Mouse (Mus musculus): ENCODE data around the gene Mroh7. TPM values are rescaled to one million over a fixed set of nuclear protein-coding genes. Genes with fewer than 3 reads are reported as not detected.
"Not testable (repeated sequence)": the region's sequence is repeated elsewhere in the genome, so short reads cannot be mapped to it uniquely, and the experiment has no call there.

The Mroh7 gene
- polyA plus RNA-seq (2015; fragmentation: Nextera tagmentation; extraction: Ambion mirVana) = 0.17 and 0.22 TPM in 2 replicates

DNA sequence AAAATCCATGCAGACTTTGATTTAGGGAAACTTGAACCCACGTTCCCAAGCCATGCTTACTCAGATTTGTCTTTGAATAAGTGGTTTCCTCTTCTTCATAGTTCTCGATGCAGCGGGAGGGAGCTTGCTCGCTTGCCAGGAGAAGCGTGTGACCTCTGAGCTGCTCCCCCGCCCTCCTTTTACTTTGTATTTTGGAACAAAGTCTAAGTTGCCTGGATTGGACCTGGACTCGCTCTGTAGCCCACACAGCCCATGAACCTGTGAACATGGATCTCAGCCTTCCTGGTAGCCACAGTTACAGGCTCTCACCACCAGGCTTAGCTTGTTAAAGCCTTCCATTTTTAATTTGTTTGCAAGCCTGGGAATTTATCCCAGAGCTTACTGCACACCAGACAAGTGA lies at the start of gene Mroh7:
Gene Mroh7, minus strand, starts transcription at position 112 of the 400 bp plus-strand sequence.
- H3K9ac ChIP-seq (replicated peaks) = no peak within 1 kb of the TSS
- no peaks in the 10 kb centered on the region for H3K27me3 ChIP-seq
- H3K9me3 ChIP-seq = no peaks in the 10 kb centered on the region
- H3K4me2 ChIP-seq (replicated peaks) = no peak within 1 kb of the TSS
- H3K36me3 ChIP-seq = no peaks in the 10 kb centered on the region
- ATAC-seq = no peak
- H3K4me3 ChIP-seq (replicated peaks) = no peak within 1 kb of the TSS
- H3K4me1 ChIP-seq (replicated peaks) = no peaks in the 10 kb centered on the region
- WGBS = 80% methylated on average over 7 of the region's 7 CpGs
- H3K27ac ChIP-seq = no peak within 1 kb of the TSS

DNA sequence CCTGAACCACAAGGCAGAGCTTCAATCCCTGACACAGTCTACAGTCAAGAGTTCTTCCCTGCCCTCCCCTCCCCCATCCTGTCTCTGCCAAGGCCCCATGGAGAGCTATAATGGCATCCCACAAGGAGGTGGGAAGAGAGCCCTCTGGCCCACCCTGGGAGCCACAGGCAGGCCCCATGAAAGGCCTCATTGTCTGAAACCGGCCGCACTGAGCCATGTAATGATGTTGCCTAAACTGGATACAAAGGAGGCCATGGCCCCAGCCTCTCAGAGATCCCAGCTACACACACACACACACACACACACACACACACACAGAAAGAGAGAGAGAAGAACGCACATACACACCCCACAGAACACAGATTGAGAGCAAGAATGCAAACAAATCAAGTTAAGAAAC lies 49.3 kb upstream of the Mroh7 start:
- H3K27me3 ChIP-seq = no peaks in the 10 kb centered on the region
- no peaks in the 10 kb centered on the region for H3K9me3 ChIP-seq
- H3K9ac ChIP-seq (replicated peaks) = no peak overlapping the region
- H3K36me3 ChIP-seq = no peaks in the 10 kb centered on the region
- ATAC-seq = peak; percentile 80
- 7% methylated on average over 3 of the region's 3 CpGs for WGBS
- peak overlapping the region; percentile 30; the same call in 1 of the 2 replicates for H3K27ac ChIP-seq
- H3K4me1 ChIP-seq (replicated peaks) = peaks cover 59% of the 10 kb centered on the region
- no peak overlapping the region for H3K4me3 ChIP-seq (replicated peaks)
- no peak overlapping the region for H3K4me2 ChIP-seq (replicated peaks)

DNA sequence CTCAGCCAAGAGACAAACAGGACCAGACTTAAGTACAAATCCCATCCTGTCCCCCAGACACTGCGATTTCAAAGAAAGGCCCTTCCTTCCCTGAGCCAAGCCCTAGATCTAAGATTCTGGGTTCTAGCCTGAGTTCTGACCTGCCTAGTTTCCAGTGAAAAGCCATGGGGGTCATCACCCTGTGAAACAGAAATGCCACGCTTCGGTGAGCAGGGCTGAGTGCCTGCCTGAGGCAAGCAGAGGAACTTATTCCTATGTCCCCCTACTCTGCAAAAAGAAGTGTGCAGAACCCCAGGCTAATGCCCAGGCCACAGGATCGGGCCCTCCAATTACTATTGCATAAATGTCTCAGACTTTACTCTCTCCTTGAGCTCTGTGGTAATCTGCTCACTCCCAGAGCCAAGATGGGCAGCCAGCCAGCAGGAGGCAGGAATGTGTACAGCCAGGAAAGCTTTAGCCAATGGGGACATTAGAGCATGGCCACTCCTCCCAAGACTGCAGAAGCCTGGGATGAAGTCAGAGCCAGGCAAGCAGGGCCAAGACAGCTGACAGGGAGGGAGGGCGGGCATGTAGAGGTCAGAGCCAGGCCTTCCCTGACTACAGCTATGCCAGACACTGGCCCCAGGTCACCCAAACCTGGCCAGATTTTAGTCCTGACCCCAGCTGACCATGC lies 47.5 kb upstream of the Mroh7 start:
- no peaks in the 10 kb centered on the region for H3K9me3 ChIP-seq
- WGBS = 45% methylated on average over 5 of the region's 5 CpGs
- peaks cover 56% of the 10 kb centered on the region for H3K4me1 ChIP-seq (replicated peaks)
- no peak overlapping the region for H3K4me3 ChIP-seq (replicated peaks)
- peak; percentile 61 for ATAC-seq
- H3K27me3 ChIP-seq = no peaks in the 10 kb centered on the region
- H3K36me3 ChIP-seq = no peaks in the 10 kb centered on the region
- peak overlapping the region; percentile 59 for H3K27ac ChIP-seq
- no peak overlapping the region for H3K4me2 ChIP-seq (replicated peaks)
- no peak overlapping the region for H3K9ac ChIP-seq (replicated peaks)

GRCm38 (mm10) chr4:106776998-106777397 lies 46.3 kb upstream of the Mroh7 start:
- no peak overlapping the region for H3K9ac ChIP-seq (replicated peaks)
- 30% methylated on average over 3 of the region's 3 CpGs for WGBS
- H3K4me1 ChIP-seq (replicated peaks) = peaks cover 52% of the 10 kb centered on the region
- no peak overlapping the region for H3K4me2 ChIP-seq (replicated peaks)
- ATAC-seq = peak; percentile 62
- H3K27ac ChIP-seq = peak overlapping the region; percentile 59; the same call in 1 of the 2 replicates
- H3K9me3 ChIP-seq = no peaks in the 10 kb centered on the region
- no peaks in the 10 kb centered on the region for H3K27me3 ChIP-seq
- no peak overlapping the region for H3K4me3 ChIP-seq (replicated peaks)
- no peaks in the 10 kb centered on the region for H3K36me3 ChIP-seq

DNA sequence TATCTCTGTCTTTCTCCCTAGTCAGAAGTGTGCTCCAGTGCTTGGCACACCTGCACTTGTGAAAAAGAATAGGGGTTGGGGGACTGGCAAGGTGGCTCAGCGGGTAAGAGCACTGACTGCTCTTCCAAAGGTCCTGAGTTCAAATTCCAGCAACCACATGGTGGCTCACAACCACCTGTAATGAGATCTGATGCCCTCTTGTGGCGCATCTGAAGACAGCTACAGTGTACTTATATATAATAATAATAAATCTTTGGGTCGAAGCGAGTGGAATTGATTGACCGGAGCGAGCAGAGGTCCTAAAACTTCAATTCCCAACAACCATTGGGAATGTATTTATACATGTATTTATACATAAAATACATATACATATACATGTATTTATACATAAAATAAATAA lies 45.0 kb upstream of the Mroh7 start:
- H3K4me3 ChIP-seq (replicated peaks); H3K36me3 ChIP-seq; H3K27ac ChIP-seq; H3K9me3 ChIP-seq; ATAC-seq; H3K27me3 ChIP-seq; H3K4me2 ChIP-seq (replicated peaks); H3K9ac ChIP-seq (replicated peaks): not testable (repeated sequence)
- WGBS = 82% methylated on average over 6 of the region's 6 CpGs
- H3K4me1 ChIP-seq (replicated peaks) = peaks cover 47% of the 10 kb centered on the region

DNA sequence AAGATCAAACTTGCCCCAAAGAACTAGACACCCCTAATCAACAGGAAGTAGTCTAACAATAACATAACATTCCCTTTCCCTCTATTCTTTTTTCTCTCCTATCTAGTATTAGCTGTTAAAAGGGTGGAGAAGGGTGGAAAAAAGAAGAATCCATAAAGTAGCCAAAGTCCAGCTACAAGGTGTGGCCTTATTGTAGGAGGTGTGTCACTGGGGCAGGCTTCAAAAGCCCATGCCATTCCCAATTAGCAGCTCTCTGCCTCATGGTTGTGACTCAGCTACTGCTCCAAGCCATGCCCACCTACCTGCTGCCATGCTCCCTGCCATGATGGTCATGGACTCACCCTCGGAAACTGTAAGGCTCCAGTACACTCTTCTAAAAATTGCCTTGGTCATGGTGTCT lies 41.8 kb upstream of the Mroh7 start:
- Histone ChIP-seq H3K27ac (no peak overlapping the region), H3K9ac (replicated peaks) (no peak overlapping the region), H3K4me1 (replicated peaks) (peaks cover 15% of the 10 kb centered on the region), H3K4me2 (replicated peaks) (no peak overlapping the region), H3K4me3 (replicated peaks) (no peak overlapping the region), H3K9me3 (no peaks in the 10 kb centered on the region), H3K27me3 (no peaks in the 10 kb centered on the region), H3K36me3 (no peaks in the 10 kb centered on the region)
- WGBS = 91% methylated on average over 1 of the region's 1 CpGs
- ATAC-seq = no peak

- 89% methylated on average over 2 of the region's 2 CpGs for WGBS
- no peak overlapping the region for H3K4me2 ChIP-seq (replicated peaks)
- no peak for ATAC-seq
Observed at GRCm38 (mm10) chr4:106769306-106769705, 38.6 kb upstream of the Mroh7 start.

DNA sequence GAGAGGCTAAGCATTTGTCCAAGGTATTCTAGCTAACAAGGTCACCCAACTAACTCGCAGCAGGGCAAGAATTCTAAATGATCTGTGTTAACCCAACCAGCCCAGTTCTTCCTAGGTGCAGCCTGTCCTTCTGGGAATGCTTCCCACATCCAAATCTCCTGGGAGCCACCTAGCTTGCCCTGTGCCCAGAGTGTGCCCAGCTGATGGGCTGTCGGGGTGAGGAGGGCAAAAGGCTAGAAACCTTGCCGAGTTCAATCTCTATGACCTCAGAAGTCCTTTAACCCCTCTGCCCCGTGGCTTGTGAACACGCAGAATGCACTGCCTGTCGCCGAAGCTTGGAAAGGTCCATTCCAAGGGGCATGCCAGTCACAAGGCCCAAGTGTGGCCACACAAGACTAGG lies 33.4 kb upstream of the Mroh7 start:
- Histone ChIP-seq H3K36me3 (no peaks in the 10 kb centered on the region), H3K4me1 (replicated peaks) (peaks cover 9% of the 10 kb centered on the region), H3K4me3 (replicated peaks) (no peak overlapping the region), H3K9me3 (no peaks in the 10 kb centered on the region), H3K27me3 (no peaks in the 10 kb centered on the region), H3K9ac (replicated peaks) (no peak overlapping the region), H3K27ac (no peak overlapping the region), H3K4me2 (replicated peaks) (no peak overlapping the region)
- 63% methylated on average over 7 of the region's 7 CpGs for WGBS
- no peak for ATAC-seq

More at GRCm38 (mm10) chr4:106769306-106769705, 38.6 kb upstream of the Mroh7 start:
- H3K27me3 ChIP-seq = no peaks in the 10 kb centered on the region
- H3K9ac ChIP-seq (replicated peaks) = no peak overlapping the region
- H3K36me3 ChIP-seq = no peaks in the 10 kb centered on the region
- H3K9me3 ChIP-seq = no peaks in the 10 kb centered on the region
- no peaks in the 10 kb centered on the region for H3K4me1 ChIP-seq (replicated peaks)
- no peak overlapping the region for H3K4me3 ChIP-seq (replicated peaks)
- H3K27ac ChIP-seq = no peak overlapping the region

- Histone ChIP-seq H3K4me1 (replicated peaks) (peaks cover 24% of the 10 kb centered on the region), H3K9me3 (no peaks in the 10 kb centered on the region), H3K9ac (replicated peaks) (no peak overlapping the region), H3K27me3 (no peaks in the 10 kb centered on the region), H3K4me3 (replicated peaks) (no peak overlapping the region), H3K27ac (no peak overlapping the region), H3K36me3 (no peaks in the 10 kb centered on the region), H3K4me2 (replicated peaks) (no peak overlapping the region)
- no peak for ATAC-seq
- WGBS = 92% methylated on average over 6 of the region's 6 CpGs
Observed at GRCm38 (mm10) chr4:106751726-106752125, 21.0 kb upstream of the Mroh7 start.

DNA sequence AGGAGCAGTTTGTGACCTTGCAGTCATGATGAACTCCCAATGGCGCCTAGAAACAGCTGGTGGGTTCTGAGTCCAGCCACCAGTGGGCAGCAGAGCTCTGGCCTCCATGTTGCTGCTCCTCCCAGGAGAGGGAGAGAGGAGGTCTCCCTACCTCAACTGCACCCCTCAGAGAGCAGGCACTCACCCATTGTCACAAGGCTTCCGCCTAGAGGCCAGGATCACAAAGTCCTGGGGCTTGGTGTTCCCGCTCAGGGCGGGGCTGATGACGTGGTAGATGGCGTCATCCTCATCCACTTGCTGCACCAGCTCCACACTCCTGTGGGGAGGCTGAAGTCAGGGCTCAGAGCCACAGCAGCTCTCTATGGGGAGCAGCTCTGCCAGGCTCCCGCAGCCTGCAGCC lies 19.0 kb upstream of the Mroh7 start:
- no peaks in the 10 kb centered on the region for H3K9me3 ChIP-seq
- peak; percentile 92 for ATAC-seq
- H3K27ac ChIP-seq = no peak overlapping the region
- H3K9ac ChIP-seq (replicated peaks) = no peak overlapping the region; the same call in 1 of the 2 replicates
- H3K36me3 ChIP-seq = no peaks in the 10 kb centered on the region
- no peaks in the 10 kb centered on the region for H3K27me3 ChIP-seq
- peak overlapping the region; percentile 24 for H3K4me3 ChIP-seq (replicated peaks)
- peaks cover 24% of the 10 kb centered on the region for H3K4me1 ChIP-seq (replicated peaks)
- H3K4me2 ChIP-seq (replicated peaks) = peak overlapping the region; percentile 39
- 2% methylated on average over 7 of the region's 7 CpGs for WGBS

DNA sequence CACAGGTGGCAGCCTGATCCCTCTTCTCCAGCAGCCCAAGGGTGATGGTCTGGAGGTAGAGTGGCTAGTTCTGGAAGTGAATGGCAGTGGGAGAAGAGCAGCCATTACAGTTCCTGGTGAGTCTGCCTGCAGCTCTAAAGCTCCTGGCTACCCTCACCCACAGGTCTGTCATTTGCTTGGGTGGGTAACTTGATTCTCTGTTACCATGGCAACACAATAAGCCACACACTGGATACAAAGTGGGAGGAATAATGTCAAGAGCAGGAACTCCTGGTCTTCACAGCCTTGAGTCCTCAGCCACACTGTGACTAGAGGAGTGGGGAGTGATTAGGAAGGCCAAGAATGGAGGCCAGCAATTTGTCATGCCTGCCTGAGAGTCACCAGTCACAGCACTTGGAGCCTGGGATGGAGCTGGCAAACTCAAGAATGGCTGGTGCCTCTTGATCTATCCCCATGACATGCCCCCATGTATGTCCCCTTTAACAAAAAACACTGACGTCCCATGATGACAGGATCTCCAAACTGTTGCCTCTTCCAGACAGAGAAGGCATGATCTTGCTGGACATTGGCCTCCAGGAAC lies 16.4 kb upstream of the Mroh7 start:
- Histone ChIP-seq H3K4me3 (replicated peaks) (no peak overlapping the region), H3K4me2 (replicated peaks) (no peak overlapping the region), H3K4me1 (replicated peaks) (peaks cover 24% of the 10 kb centered on the region), H3K36me3 (no peaks in the 10 kb centered on the region), H3K9ac (replicated peaks) (no peak overlapping the region), H3K27me3 (no peaks in the 10 kb centered on the region), H3K9me3 (no peaks in the 10 kb centered on the region), H3K27ac (no peak overlapping the region)
- ATAC-seq = no peak
- 88% methylated on average over 1 of the region's 1 CpGs for WGBS

DNA sequence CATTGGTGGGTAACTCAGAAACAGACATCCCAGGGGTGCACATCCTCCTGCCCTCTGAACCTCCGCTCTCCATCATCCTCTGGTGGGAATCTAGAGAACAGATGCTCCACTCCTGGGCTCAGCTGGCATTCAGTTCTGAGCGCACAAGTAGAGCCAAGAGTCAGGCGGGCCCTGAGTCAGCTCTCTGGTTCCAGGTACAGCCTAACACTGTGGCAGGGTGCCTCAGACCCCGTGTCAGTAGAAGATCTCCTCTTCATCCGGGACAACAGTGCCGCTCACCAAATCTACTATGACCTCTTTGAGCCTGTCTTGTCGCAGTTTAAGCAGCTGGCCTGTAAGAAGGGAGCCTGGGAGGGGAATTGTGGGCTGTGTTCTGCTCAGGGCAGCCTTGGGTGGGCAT lies 15.1 kb upstream of the Mroh7 start:
- Histone ChIP-seq H3K4me1 (replicated peaks) (peaks cover 24% of the 10 kb centered on the region), H3K27me3 (no peaks in the 10 kb centered on the region), H3K4me2 (replicated peaks) (no peak overlapping the region), H3K9ac (replicated peaks) (no peak overlapping the region), H3K9me3 (no peaks in the 10 kb centered on the region), H3K27ac (no peak overlapping the region), H3K36me3 (no peaks in the 10 kb centered on the region), H3K4me3 (replicated peaks) (no peak overlapping the region)
- ATAC-seq = no peak
- WGBS = 83% methylated on average over 7 of the region's 7 CpGs

Data from midbrain, embryonic 13.5 days (tissue).